Mouse (Mus musculus): ENCODE measurements around the gene Azi2.

Azi2 gene

GRCm38 (mm10) chr9:118082575-118083431, 42.5 kb downstream of the Azi2 start:
- DNase-seq (ENCODE audit: low spot score) = no peak

GRCm38 (mm10) chr9:118083834-118084233, 43.5 kb downstream of the Azi2 start:
- no peak for DNase-seq (ENCODE audit: low spot score)

- no peak for DNase-seq (ENCODE audit: low spot score)
Observed at GRCm38 (mm10) chr9:118099395-118099794, 59.1 kb downstream of the Azi2 start.

- DNase-seq (ENCODE audit: low spot score) = no peak
Observed at GRCm38 (mm10) chr9:118100484-118100883, 60.2 kb downstream of the Azi2 start.

GRCm38 (mm10) chr9:118101802-118102201, 61.5 kb downstream of the Azi2 start:
- no peak for DNase-seq (ENCODE audit: low spot score)

- no peak for DNase-seq (ENCODE audit: low spot score)
Observed at GRCm38 (mm10) chr9:118108527-118109011, 68.3 kb downstream of the Azi2 start.

GRCm38 (mm10) chr9:118109697-118110359, 69.5 kb downstream of the Azi2 start:
- no peak for DNase-seq (ENCODE audit: low spot score)

- no peak for DNase-seq (ENCODE audit: low spot score)
Observed at GRCm38 (mm10) chr9:118110360-118110710, 70.0 kb downstream of the Azi2 start.
